Mouse (Mus musculus) kidney, adult 2 months (tissue): ENCODE data around the gene Evi5.

Experiments
- CTCF ChIP-seq: fragments of 200-500 bp; conservative IDR thresholded peaks from 2 replicates; pipeline ENCODE4 v1.5.1; 2011; ENCODE audit warnings: low read depth, mild to moderate bottlenecking, control low read depth, low read length, moderate library complexity, mixed read lengths; ENCODE audit not compliant: insufficient read depth, insufficient read length
- POLR2A ChIP-seq: fragments of 200-500 bp; IDR thresholded peaks from one replicate; pipeline ENCODE4 v1.6.1; 2011; ENCODE audit warnings: low read depth, low read length, control low read depth

DNA sequence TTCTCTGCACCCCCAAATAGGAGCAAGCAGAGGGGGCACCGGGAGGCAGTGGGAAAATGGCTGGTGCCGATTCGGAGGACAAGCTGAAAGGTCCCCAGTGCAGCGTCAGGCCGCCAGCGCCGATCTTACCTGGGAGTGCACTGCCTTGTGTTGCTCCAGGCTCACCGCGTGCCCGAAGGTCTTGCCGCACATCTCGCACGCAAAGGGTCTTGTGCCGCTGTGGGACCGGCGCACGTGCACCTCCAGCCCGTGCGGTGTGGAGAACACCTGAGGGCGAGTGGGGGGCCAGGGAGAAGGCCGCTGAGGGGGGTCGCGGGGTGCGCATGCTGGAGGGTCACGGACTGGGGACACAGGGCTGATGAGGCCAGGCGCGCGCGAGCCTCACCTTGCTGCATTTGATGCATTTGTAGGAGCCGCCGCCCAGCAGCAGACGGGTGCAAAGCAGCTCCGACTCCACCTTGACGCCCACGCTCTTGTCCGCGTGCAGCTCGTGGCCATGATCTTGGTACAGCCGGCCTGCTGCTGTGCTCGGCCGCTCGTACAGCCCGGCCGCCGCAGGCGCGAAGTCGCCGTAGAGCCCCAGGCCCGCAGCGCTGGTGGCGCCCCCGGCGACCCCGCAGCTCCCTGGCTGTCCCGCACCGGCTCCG, 153.8 kb downstream of the Evi5 start:
- TF ChIP-seq CTCF (no peak), POLR2A (no peak)
